Mouse (Mus musculus): ENCODE measurements around the gene Ak2. TPM values are rescaled to one million over a fixed set of nuclear protein-coding genes. Genes with fewer than 3 reads are reported as not detected.

Gene Ak2
- polyA plus RNA-seq, 1 experiment = 107 TPM

GRCm38 (mm10) chr4:128970417-128970807 is 21.3 kb upstream of the Ak2 start:
- peaks cover 16% of the 10 kb centered on the region for H3K4me1 ChIP-seq (ENCODE audit: control insufficient read depth, insufficient read depth, low read length)
- H3K27ac ChIP-seq (ENCODE audit: insufficient read depth, low read length) = peak overlapping the region; percentile 76
- H3K4me3 ChIP-seq (ENCODE audit: insufficient read depth, low read length) = no peak overlapping the region
- TF ChIP-seq POLR2A (IDR thresholded peaks at IDR 0.05; ENCODE audit: low read depth, low read length) (no peak), CTCF (IDR thresholded peaks at IDR 0.05; ENCODE audit: borderline replicate concordance, insufficient read depth, low read length) (no peak)

- TF ChIP-seq CTCF (IDR thresholded peaks at IDR 0.05; ENCODE audit: borderline replicate concordance, insufficient read depth, low read length) = peak; percentile 54; the same call in 1 of the 2 replicates
- TF ChIP-seq POLR2A (IDR thresholded peaks at IDR 0.05; ENCODE audit: low read depth, low read length) = no peak
- H3K4me1 ChIP-seq (ENCODE audit: control insufficient read depth, insufficient read depth, low read length) = peaks cover 16% of the 10 kb centered on the region
- peak overlapping the region; percentile 75 for H3K27ac ChIP-seq (ENCODE audit: insufficient read depth, low read length)
- H3K4me3 ChIP-seq (ENCODE audit: insufficient read depth, low read length) = no peak overlapping the region
Observed at GRCm38 (mm10) chr4:128971065-128971694, 20.6 kb upstream of the Ak2 start.

GRCm38 (mm10) chr4:128974677-128975076 is 17.1 kb upstream of the Ak2 start:
- Histone ChIP-seq H3K4me3 (ENCODE audit: insufficient read depth, low read length) (no peak overlapping the region), H3K27ac (ENCODE audit: insufficient read depth, low read length) (no peak overlapping the region), H3K4me1 (ENCODE audit: control insufficient read depth, insufficient read depth, low read length) (peaks cover 8% of the 10 kb centered on the region)
- TF ChIP-seq POLR2A (IDR thresholded peaks at IDR 0.05; ENCODE audit: low read depth, low read length) = no peak
- TF ChIP-seq CTCF (IDR thresholded peaks at IDR 0.05; ENCODE audit: borderline replicate concordance, insufficient read depth, low read length) = no peak

GRCm38 (mm10) chr4:128976577-128976976 is 15.2 kb upstream of the Ak2 start:
- Histone ChIP-seq H3K4me1 (ENCODE audit: control insufficient read depth, insufficient read depth, low read length) (0 out of 2 replicates have a peak, but pooled peaks cover 4% of the 10 kb centered on the region), H3K4me3 (ENCODE audit: insufficient read depth, low read length) (no peak overlapping the region), H3K27ac (ENCODE audit: insufficient read depth, low read length) (no peak overlapping the region)
- no peak for TF ChIP-seq POLR2A (IDR thresholded peaks at IDR 0.05; ENCODE audit: low read depth, low read length)
- no peak for TF ChIP-seq CTCF (IDR thresholded peaks at IDR 0.05; ENCODE audit: borderline replicate concordance, insufficient read depth, low read length)

GRCm38 (mm10) chr4:128977217-128977616 is 14.5 kb upstream of the Ak2 start:
- Histone ChIP-seq H3K4me3 (ENCODE audit: insufficient read depth, low read length) (no peak overlapping the region), H3K4me1 (ENCODE audit: control insufficient read depth, insufficient read depth, low read length) (0 out of 2 replicates have a peak, but pooled peaks cover 4% of the 10 kb centered on the region), H3K27ac (ENCODE audit: insufficient read depth, low read length) (no peak overlapping the region)
- TF ChIP-seq POLR2A (IDR thresholded peaks at IDR 0.05; ENCODE audit: low read depth, low read length) (no peak), CTCF (IDR thresholded peaks at IDR 0.05; ENCODE audit: borderline replicate concordance, insufficient read depth, low read length) (no peak)

GRCm38 (mm10) chr4:128978634-128979033 is 13.1 kb upstream of the Ak2 start:
- TF ChIP-seq POLR2A (IDR thresholded peaks at IDR 0.05; ENCODE audit: low read depth, low read length) (no peak), CTCF (IDR thresholded peaks at IDR 0.05; ENCODE audit: borderline replicate concordance, insufficient read depth, low read length) (no peak)
- H3K4me1 ChIP-seq (ENCODE audit: control insufficient read depth, insufficient read depth, low read length) = 0 out of 2 replicates have a peak, but pooled peaks cover 4% of the 10 kb centered on the region
- H3K4me3 ChIP-seq (ENCODE audit: insufficient read depth, low read length) = no peak overlapping the region
- H3K27ac ChIP-seq (ENCODE audit: insufficient read depth, low read length) = no peak overlapping the region

- no peak overlapping the region for H3K27ac ChIP-seq (ENCODE audit: insufficient read depth, low read length)
- TF ChIP-seq POLR2A (IDR thresholded peaks at IDR 0.05; ENCODE audit: low read depth, low read length) (no peak), CTCF (IDR thresholded peaks at IDR 0.05; ENCODE audit: borderline replicate concordance, insufficient read depth, low read length) (no peak)
- 0 out of 2 replicates have a peak, but pooled peaks cover 4% of the 10 kb centered on the region for H3K4me1 ChIP-seq (ENCODE audit: control insufficient read depth, insufficient read depth, low read length)
- no peak overlapping the region for H3K4me3 ChIP-seq (ENCODE audit: insufficient read depth, low read length)
Observed at GRCm38 (mm10) chr4:128980890-128981832, 10.6 kb upstream of the Ak2 start.

GRCm38 (mm10) chr4:128981833-128982180 is 10.0 kb upstream of the Ak2 start:
- no peak overlapping the region for H3K27ac ChIP-seq (ENCODE audit: insufficient read depth, low read length)
- H3K4me1 ChIP-seq (ENCODE audit: control insufficient read depth, insufficient read depth, low read length) = 0 out of 2 replicates have a peak, but pooled peaks cover 2% of the 10 kb centered on the region
- H3K4me3 ChIP-seq (ENCODE audit: insufficient read depth, low read length) = no peak overlapping the region
- TF ChIP-seq CTCF (IDR thresholded peaks at IDR 0.05; ENCODE audit: borderline replicate concordance, insufficient read depth, low read length) (no peak), POLR2A (IDR thresholded peaks at IDR 0.05; ENCODE audit: low read depth, low read length) (no peak)

- Histone ChIP-seq H3K4me1 (ENCODE audit: control insufficient read depth, insufficient read depth, low read length) (no peaks in the 10 kb centered on the region), H3K4me3 (ENCODE audit: insufficient read depth, low read length) (no peak overlapping the region), H3K27ac (ENCODE audit: insufficient read depth, low read length) (no peak overlapping the region)
- no peak for TF ChIP-seq CTCF (IDR thresholded peaks at IDR 0.05; ENCODE audit: borderline replicate concordance, insufficient read depth, low read length)
- no peak for TF ChIP-seq POLR2A (IDR thresholded peaks at IDR 0.05; ENCODE audit: low read depth, low read length)
Observed at GRCm38 (mm10) chr4:128983151-128983550, 8.6 kb upstream of the Ak2 start.

GRCm38 (mm10) chr4:128983656-128984055 is 8.1 kb upstream of the Ak2 start:
- Histone ChIP-seq H3K4me3 (ENCODE audit: insufficient read depth, low read length) (no peak overlapping the region), H3K27ac (ENCODE audit: insufficient read depth, low read length) (no peak overlapping the region), H3K4me1 (ENCODE audit: control insufficient read depth, insufficient read depth, low read length) (no peaks in the 10 kb centered on the region)
- TF ChIP-seq POLR2A (IDR thresholded peaks at IDR 0.05; ENCODE audit: low read depth, low read length) = no peak
